Mouse (Mus musculus) gastrocnemius, postnatal 36 days (tissue): ENCODE measurements around the gene Glra4. TPM values are rescaled to one million over a fixed set of nuclear protein-coding genes. Genes with fewer than 3 reads are reported as not detected.

Experiments used
- DNase-seq, 2 experiments: peaks; one replicate each; pipeline ENCODE4 v3.0.0; 2022
- intact Hi-C: fragments of 180-260 bp; cut with DNase I; formaldehyde crosslinking; loops from one replicate; pipeline ENCODE4 v1.15.1; 2025
- long read RNA-seq, 2 experiments: library from polyadenylated mRNA; stranded (forward); transcript quantifications; one replicate each; pipeline ENCODE4 v2.0.0; 2021
- total RNA-seq, 2 experiments: library from RNA; stranded (reverse); gene quantifications; 2 replicates each; pipeline ENCODE4 v1.2.3; 2021

Gene Glra4
- not detected for total RNA-seq
- long read RNA-seq, experiment 1: 0 reads
- long read RNA-seq, experiment 2: 0 reads

- no peak for DNase-seq
- intact Hi-C loops: no loop called here
Observed at GRCm38 (mm10) chrX:136780041-136780440, at the start of gene Glra4. Gene Glra4, minus strand, starts transcription at chrX:136780141.

DNA sequence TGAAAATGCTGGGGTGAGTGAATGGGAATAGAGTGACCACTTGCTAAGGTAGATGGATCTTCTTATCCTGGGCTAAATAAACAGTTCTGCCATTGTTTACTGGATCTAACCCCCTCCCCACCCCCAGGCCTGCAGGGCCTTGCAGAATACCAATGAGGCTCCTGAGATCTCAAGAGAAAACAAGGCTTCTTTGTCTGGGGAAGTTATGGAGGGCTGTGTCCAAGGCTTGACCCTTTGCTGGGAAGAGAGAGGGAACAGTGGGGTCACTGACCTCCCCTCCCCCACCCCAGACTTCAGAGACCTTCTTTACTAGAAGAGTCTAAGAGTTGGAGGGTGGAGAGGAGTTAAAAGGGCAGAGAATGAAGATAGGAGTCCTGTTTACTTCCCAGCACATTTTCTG, 48.7 kb upstream of the Glra4 start:
- intact Hi-C loops: no loop called here
- DNase-seq: no peak

- no peak for DNase-seq
Observed at GRCm38 (mm10) chrX:136825016-136825415, 45.1 kb upstream of the Glra4 start.

DNA sequence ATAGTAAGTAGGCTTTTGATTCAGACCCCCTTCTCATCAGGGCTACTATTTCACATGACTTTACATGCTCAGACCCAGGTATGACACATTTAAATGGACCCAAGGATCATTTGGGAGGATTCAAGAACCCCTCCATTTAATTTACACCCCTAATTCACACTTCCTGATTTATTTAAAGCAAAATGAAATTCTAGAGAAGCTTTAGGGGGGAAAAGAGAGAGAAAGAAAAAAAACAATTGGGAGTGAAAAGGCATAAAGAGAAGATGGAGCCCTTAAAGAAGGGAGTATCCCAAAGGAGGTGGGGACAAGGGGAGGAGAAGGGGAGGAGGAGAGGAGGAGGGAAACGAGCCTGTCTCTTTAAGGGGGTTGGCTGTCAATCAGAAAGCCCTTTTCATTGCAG, 42.4 kb upstream of the Glra4 start, which contains the start of gene Plp1:
Gene Plp1, plus strand, starts transcription at position 301 of the 400 bp plus-strand sequence.
- DNase-seq: no peak
- intact Hi-C loops: loop anchor here (5.0 kb wide), 3 partner anchors 60 to 200 kb away; no protein-coding TSS in a partner anchor

More at GRCm38 (mm10) chrX:136825016-136825415, 45.1 kb upstream of the Glra4 start:
- intact Hi-C loops: no loop called here

DNA sequence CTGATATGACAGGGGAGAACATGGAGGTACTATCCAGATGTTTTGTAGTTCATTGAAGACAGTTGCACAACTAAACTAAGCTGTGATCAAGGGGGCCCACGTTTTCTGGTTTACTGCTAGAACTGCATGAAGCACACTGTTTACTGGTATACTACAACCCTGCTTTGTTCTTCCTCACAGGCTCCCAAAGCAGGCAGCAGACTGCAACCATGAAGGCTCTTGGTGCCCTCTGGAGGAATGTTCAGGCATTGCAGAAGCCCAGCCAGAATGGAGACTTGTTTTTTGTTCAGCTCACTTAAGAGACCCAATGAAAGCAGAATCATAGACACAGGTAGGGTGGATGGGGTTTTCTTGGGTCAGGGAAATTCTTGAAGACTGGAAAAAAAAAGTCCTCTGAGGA, 40.3 kb upstream of the Glra4 start:
- intact Hi-C loops: loop anchor here (5.0 kb wide), 3 partner anchors 58 to 198 kb away; no protein-coding TSS in a partner anchor
- peak; percentile 47 to 48 for DNase-seq

- DNase-seq: no peak
- intact Hi-C loops: loop anchor here (5.0 kb wide), 3 partner anchors 57 to 197 kb away; no protein-coding TSS in a partner anchor
Observed at GRCm38 (mm10) chrX:136819752-136820151, 39.8 kb upstream of the Glra4 start.

DNA sequence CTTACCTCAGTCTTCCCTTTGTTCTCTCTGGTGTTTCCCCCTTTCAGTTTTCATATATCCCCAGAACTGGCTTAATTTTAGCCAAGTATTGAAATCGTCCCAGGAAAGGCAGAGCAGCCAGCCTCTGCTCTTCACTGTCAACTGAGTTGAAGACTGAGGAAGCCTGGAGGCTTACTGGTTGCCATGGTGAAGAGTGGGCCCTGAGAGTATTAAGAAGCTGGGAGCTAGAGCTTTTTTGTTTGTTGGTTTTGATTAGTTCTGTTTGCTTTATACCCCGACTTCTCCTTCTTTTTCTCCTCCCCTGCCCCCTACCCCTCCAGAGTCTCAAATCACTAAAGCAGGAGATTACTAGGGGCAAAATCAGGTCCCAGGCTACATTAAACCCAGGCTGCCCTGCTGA, 17.3 kb upstream of the Glra4 start:
- intact Hi-C loops: no loop called here
- DNase-seq: no peak

GRCm38 (mm10) chrX:136789446-136789845, 9.5 kb upstream of the Glra4 start:
- no peak for DNase-seq
- intact Hi-C loops: no loop called here

DNA sequence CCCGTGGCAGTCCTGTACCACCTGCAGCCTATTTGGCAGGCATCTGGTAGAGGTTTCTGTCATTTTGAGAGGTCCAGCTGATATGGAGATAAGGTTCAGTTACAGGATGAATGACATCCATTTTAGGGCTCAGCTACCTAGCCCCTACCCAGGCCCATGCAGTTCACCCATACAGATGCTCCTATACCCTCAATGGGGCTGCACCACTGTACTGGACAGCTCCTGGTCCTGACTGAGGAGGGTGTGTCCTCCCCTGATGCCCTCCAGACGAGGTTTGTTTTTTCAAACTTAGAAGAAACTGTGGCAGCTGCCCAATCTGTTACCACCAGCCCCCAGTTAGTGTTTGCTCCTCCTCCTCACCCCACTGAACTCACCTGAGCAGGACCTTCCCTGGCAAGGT, 679 bp downstream of the Glra4 start:
- intact Hi-C loops: no loop called here

GRCm38 (mm10) chrX:136778046-136778445, 1.9 kb downstream of the Glra4 start:
- no peak for DNase-seq
- intact Hi-C loops: no loop called here

More for the DNA sequence above, 679 bp downstream of the Glra4 start:
- DNase-seq: no peak

- no peak for DNase-seq
- intact Hi-C loops: no loop called here
Observed at GRCm38 (mm10) chrX:136773035-136773434, 6.9 kb downstream of the Glra4 start.

GRCm38 (mm10) chrX:136761103-136762074, 18.6 kb downstream of the Glra4 start:
- no peak for DNase-seq
- intact Hi-C loops: loop anchor here (5.0 kb wide), 1 partner anchor 61 kb away; the partner anchor contains the start of gene Plp1

GRCm38 (mm10) chrX:136755464-136755863, 24.5 kb downstream of the Glra4 start:
- DNase-seq: no peak
- intact Hi-C loops: no loop called here

DNA sequence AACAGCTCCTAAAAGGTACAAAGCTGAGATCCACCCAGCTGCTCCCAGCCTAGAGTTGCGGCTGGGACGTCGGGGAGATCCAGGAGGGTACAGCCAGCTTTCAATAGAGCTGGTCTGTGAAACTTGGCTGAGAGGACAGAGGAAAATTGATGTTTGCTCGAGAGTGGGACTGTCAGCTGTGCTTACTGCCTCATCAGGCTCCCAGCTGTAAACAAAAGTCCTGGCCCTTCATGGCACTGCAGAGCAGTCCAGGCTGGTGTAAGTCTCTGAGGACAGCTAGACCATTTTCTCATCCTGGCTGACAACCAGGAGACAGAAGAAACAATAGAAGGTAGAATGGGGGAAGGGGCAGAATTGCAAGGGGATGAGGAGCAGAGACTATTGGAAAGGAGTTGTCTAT, 30.6 kb downstream of the Glra4 start:
- DNase-seq: no peak
- intact Hi-C loops: loop anchor here (5.0 to 10.0 kb wide), 2 partner anchors 73 to 285 kb away; partner anchors contain the start of genes Plp1 and Slc25a53

DNA sequence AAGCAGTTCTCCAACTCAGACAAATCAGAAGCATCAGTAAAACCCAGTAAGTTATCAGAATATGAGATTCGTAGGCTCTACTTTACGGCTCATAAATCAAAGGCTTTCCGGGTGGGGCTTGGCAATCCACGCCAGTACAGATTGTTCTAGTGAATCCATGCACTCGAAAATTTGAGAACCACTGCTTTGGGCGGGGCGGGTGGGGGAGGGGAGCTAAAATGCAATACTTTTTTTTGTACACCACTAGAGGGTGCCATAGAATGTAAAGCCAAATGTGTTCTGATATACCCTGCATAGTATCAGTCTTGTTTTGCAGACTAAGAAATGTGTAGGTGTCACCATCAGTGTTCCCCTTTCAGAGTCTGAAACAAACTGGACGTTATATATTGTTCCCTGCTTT, 35.3 kb downstream of the Glra4 start:
- DNase-seq: no peak
- intact Hi-C loops: loop anchor here (5.0 to 10.0 kb wide), 2 partner anchors 78 to 290 kb away; partner anchors contain the start of genes Plp1 and Slc25a53

DNA sequence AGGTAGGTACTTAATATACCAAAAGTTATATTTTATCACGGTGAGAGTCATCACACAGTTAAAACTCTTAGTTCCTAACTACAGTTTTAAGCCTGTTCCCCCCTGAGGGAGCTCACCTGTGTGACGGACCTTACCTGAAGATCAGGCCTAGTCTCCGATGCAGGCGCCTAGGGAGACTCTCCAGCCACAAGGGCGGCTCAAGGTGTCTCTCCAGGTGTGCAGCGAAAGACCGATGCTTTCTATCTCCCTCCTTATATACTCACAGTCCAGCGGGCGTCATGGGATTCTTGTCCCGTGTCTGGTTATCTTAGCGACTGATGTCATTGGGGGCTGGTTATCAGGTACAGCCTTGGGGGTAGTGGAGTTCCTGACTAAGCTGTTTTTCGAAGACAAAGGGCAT, 36.5 kb downstream of the Glra4 start, which contains the start of gene Morf4l2:
Gene Morf4l2, minus strand, starts transcription at position 232 of the 400 bp plus-strand sequence.
- no peak for DNase-seq
- intact Hi-C loops: loop anchor here (10.0 kb wide), 1 partner anchor 291 kb away; the partner anchor contains the start of gene Slc25a53

- intact Hi-C loops: loop anchor here (10.0 kb wide), 1 partner anchor 292 kb away; the partner anchor contains the start of gene Slc25a53
- DNase-seq: peak in 1 of 2 experiments; percentile 34
Observed at GRCm38 (mm10) chrX:136742661-136743103, 37.3 kb downstream of the Glra4 start.

GRCm38 (mm10) chrX:136742241-136742640, 37.7 kb downstream of the Glra4 start:
- peak in 1 of 2 experiments; percentile 9 for DNase-seq
- intact Hi-C loops: loop anchor here (10.0 kb wide), 1 partner anchor 293 kb away; the partner anchor contains the start of gene Slc25a53

DNA sequence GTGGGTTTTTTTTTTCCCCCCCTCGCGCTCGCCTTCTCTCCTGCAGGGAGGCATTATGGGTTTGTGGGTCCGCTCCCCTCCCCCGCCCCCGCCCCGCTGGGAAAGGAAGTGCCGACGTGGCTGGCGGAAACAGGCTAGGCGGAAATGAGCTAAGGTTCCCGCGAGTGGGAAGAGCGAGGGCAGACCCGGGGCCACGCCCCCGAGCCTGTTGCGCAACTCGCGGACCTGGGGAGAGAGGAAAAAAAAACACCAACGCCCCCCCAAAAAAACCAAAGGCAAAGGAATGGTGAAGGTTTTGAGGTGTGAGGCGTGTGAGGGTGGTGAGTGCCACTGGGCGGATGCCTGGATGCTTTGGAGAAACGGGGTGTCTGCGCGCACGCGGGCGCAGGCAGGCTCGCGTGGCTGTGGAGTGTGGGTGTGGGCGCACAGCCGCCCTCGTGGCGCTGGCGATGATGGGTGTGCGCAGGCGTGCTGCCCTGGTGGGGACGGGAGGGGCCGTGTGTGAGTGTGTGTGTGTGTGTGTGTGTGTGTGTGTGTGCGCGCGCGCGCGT, 38.2 kb downstream of the Glra4 start:
- peak; percentile 72 to 73 for DNase-seq

More for the DNA sequence above, 38.2 kb downstream of the Glra4 start:
- intact Hi-C loops: loop anchor here (10.0 kb wide), 1 partner anchor 293 kb away; the partner anchor contains the start of gene Slc25a53
